In the genomic region with DNA sequence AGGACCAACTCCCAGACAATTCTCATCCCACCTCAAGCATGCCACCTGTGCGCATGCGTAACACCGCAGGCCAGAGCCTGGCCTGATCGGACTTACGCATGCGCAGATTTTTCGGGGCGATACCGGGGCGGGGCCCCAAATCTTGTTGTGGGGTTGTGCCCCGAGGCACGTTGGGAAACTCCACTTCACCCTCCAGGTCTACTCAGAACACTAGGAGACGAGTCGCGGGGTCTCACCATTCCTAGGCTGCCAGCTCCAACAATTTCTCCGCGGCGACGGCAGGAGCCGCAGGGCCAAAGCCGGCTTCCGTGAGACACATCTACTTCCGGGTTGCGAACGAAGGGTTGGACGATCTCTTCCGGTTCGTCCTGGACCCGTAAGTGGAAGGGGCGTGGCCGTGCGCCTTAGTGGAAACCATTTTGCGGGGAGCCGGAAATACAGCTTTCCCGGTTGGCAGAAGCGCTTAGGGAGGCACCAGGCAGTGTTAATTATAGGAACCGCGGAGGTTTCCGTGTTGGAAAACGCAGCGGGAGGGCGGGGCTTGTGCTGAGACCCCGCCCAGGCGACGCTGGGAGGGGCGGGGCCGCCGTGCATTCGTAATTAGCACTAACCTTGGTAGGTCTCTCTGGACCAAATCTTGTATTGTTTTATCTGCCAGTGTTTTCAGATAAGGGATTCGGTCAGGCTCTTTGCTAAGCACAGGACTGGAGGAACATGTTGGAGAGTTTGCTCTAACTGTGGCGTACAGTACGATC, we compare ENCODE assay signal across 8 mouse cellular contexts. TPM values are rescaled to one million over a fixed set of nuclear protein-coding genes. Genes with fewer than 3 reads are reported as not detected.
DNase-seq lines count a peak whose midpoint lies in the region; ATAC-seq lines count a peak whose summit lies in the region.

Gene Mcrs1, minus strand, starts transcription at position 336 of the 755 bp plus-strand sequence.

- peak within 1 kb of the TSS; percentile 44 for H3K4me3 ChIP-seq in hindbrain, embryonic 14.5 days (replicated peaks; ENCODE audit: low read length)

- ATAC-seq in hindbrain, embryonic 14.5 days (ENCODE audit: low FRiP score): peak; percentile 93

- peak; percentile 99 for DNase-seq in R1 (ENCODE audit: low read depth, low spot score)
- DNase-seq in cerebellum, postnatal 25 days: peak; percentile 97 to 99
- peak; percentile 92 to 97 for DNase-seq in frontal cortex, postnatal 25 days (ENCODE audit: low spot score in 2 of 2)
- peak; percentile 100 for DNase-seq in hindbrain, embryonic 14.5 days (ENCODE audit: low spot score)
- DNase-seq in layer of hippocampus, postnatal 36 days: peak; percentile 97
- peak; percentile 99 for DNase-seq in lung, postnatal 36 days
- peak; percentile 100 for DNase-seq in retina, postnatal 1 day
- peak; percentile 91 to 97 for DNase-seq in urinary bladder, adult 18-20 months (ENCODE audit: low spot score in 2 of 2)

- peak within 1 kb of the TSS; percentile 96 for H3K27ac ChIP-seq in hindbrain, embryonic 14.5 days

- H3K36me3 ChIP-seq in hindbrain, embryonic 14.5 days (replicated peaks; ENCODE audit: control insufficient read depth, insufficient read depth): peaks cover 30% of the 10 kb centered on the region

- peak within 1 kb of the TSS; percentile 92 for H3K4me2 ChIP-seq in hindbrain, embryonic 14.5 days (replicated peaks)

- under 1% methylated on average over 52 of the region's 52 CpGs for WGBS in hindbrain, embryonic 14.5 days

- H3K9me3 ChIP-seq in hindbrain, embryonic 14.5 days (ENCODE audit: control insufficient read depth, low read length): no peaks in the 10 kb centered on the region

- H3K27me3 ChIP-seq in hindbrain, embryonic 14.5 days (ENCODE audit: control insufficient read depth, insufficient read depth, low read length): no peaks in the 10 kb centered on the region

- peak within 1 kb of the TSS; percentile 72 for H3K9ac ChIP-seq in hindbrain, embryonic 14.5 days

- peaks cover 10% of the 10 kb centered on the region for H3K4me1 ChIP-seq in hindbrain, embryonic 14.5 days (replicated peaks; ENCODE audit: control insufficient read depth, insufficient read depth, low read length)

RNA-seq across cellular contexts. Expression of gene Mcrs1, which starts in this region (rescaled TPM):
- polyA plus RNA-seq in hindbrain, embryonic 14.5 days (2014; fragmentation: Nextera tagmentation; extraction: Ambion mirVana): 200 and 205 TPM in 2 replicates
- 10 to 100 TPM; 63.3 to 71.5 TPM for total RNA-seq in layer of hippocampus, postnatal 36 days (2021)

Comparison
In these comparisons a context has a peak if more than half of its experiments do, and no peak if none do; other contexts are left out.
1. Peak in every context shown above with its lines: DNase-seq, ATAC-seq, H3K4me3 ChIP-seq and H3K27ac ChIP-seq.